ENCODE assay signal across 7 mouse cellular contexts in the genomic region with DNA sequence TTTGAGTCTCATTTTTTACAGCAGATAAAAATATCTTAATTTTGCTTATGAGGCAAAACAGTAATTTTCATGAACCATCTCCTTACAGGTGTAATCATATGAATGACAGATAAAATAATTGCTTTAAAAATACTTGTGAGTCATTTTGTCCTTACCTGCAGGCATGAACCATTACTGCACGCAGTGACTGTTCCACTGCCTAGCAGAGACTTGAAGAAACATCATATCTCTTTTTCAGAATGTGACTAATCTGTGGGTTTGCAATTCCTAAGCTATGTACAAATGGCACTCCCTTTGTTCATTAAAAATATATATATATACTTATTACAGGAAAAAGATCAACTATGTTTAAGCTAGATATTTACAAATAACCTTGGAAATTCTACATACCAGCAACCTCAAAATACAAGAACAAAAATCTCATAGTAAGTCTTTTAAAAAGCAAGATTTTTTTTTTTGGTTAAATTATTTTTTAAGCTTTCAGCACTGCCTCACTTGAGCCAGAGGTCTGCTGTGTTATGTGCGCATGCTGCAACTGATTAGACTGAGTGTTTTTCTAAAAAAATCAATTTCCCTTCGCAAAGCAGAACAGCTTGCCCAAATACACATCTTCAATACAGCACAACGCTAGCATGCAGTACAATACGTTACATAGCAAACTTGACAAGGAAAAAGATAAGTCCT.
A peak's percentile ranks its signal among the peaks of the same experiment; 100 is the strongest.
DNase-seq lines count a peak whose midpoint lies in the region; ATAC-seq and TF ChIP-seq lines count a peak whose summit lies in the region.

No protein-coding gene starts in this region.

- H3K4me2 ChIP-seq in forebrain, embryonic 13.5 days: peak overlapping the region; percentile 67
- peak overlapping the region; percentile 70 for H3K4me2 ChIP-seq in liver, embryonic 13.5 days

- TF ChIP-seq CTCF in spleen, adult 2 months (IDR thresholded peaks at IDR 0.05; ENCODE audit: extremely low read depth, insufficient read depth, insufficient read length, insufficient replicate concordance): no peak

- peaks cover 5% of the 10 kb centered on the region for H3K4me1 ChIP-seq in spleen, adult 2 months (ENCODE audit: control insufficient read depth, insufficient read depth, insufficient read length)
- H3K4me1 ChIP-seq in forebrain, embryonic 13.5 days: peaks cover 17% of the 10 kb centered on the region
- peaks cover 2% of the 10 kb centered on the region; the same call in 1 of the 2 replicates for H3K4me1 ChIP-seq in liver, embryonic 13.5 days (replicated peaks)

- H3K36me3 ChIP-seq in spleen, adult 2 months (ENCODE audit: control insufficient read depth, insufficient read depth, low read length): no peaks in the 10 kb centered on the region; the same call in 1 of the 2 replicates
- H3K36me3 ChIP-seq in forebrain, embryonic 13.5 days (ENCODE audit: poor library complexity, severe bottlenecking): no peaks in the 10 kb centered on the region
- H3K36me3 ChIP-seq in liver, embryonic 13.5 days: no peaks in the 10 kb centered on the region

- no peak for TF ChIP-seq POLR2A in spleen, adult 2 months (IDR thresholded peaks at IDR 0.05; ENCODE audit: low read depth, low read length)

- H3K9me3 ChIP-seq in forebrain, embryonic 13.5 days (replicated peaks): no peaks in the 10 kb centered on the region
- no peaks in the 10 kb centered on the region for H3K9me3 ChIP-seq in liver, embryonic 13.5 days (replicated peaks)

- no peaks in the 10 kb centered on the region for H3K27me3 ChIP-seq in spleen, adult 2 months (ENCODE audit: control insufficient read depth, insufficient read depth, low read length)
- no peaks in the 10 kb centered on the region for H3K27me3 ChIP-seq in forebrain, embryonic 13.5 days
- no peaks in the 10 kb centered on the region for H3K27me3 ChIP-seq in liver, embryonic 13.5 days

- H3K4me3 ChIP-seq in spleen, adult 2 months (ENCODE audit: extremely low read depth, insufficient read depth, insufficient read length): peak overlapping the region; percentile 59
- H3K4me3 ChIP-seq in forebrain, embryonic 13.5 days: peak overlapping the region; percentile 50
- H3K4me3 ChIP-seq in liver, embryonic 13.5 days (replicated peaks): peak overlapping the region; percentile 57

- ATAC-seq in forebrain, embryonic 13.5 days: peak; percentile 65
- peak; percentile 61 for ATAC-seq in liver, embryonic 13.5 days (ENCODE audit: low read depth)

- 3% methylated on average over 5 of the region's 5 CpGs for WGBS in spleen, adult 2 months
- WGBS in forebrain, embryonic 13.5 days: 31% methylated on average over 5 of the region's 5 CpGs
- WGBS in liver, embryonic 13.5 days (ENCODE audit: insufficient replicate concordance): 18% methylated on average over 5 of the region's 5 CpGs

- peak overlapping the region; percentile 67 for H3K9ac ChIP-seq in forebrain, embryonic 13.5 days
- H3K9ac ChIP-seq in liver, embryonic 13.5 days: peak overlapping the region; percentile 65

- peak overlapping the region; percentile 44; the same call in 1 of the 2 replicates for H3K27ac ChIP-seq in spleen, adult 2 months (ENCODE audit: insufficient read depth, low read length)
- peak overlapping the region; percentile 79 for H3K27ac ChIP-seq in forebrain, embryonic 13.5 days
- peak overlapping the region; percentile 75 for H3K27ac ChIP-seq in liver, embryonic 13.5 days

- no peak for DNase-seq in spleen, adult 2 months (ENCODE audit: low read depth in 1 of 2, low spot score in 2 of 2)
- DNase-seq in spleen, adult 18-20 months: no peak
- DNase-seq in liver, embryonic 13.5 days: no peak
- no peak for DNase-seq in retina, postnatal 1 day
- no peak for DNase-seq in cerebellum, postnatal 4 days (ENCODE audit: low spot score in 2 of 2)
- no peak for DNase-seq in cerebellum, adult 11 months
